Mouse (Mus musculus): ENCODE data around the gene Cpsf7. TPM values are rescaled to one million over a fixed set of nuclear protein-coding genes. Genes with fewer than 3 reads are reported as not detected.

Gene Cpsf7
- polyA plus RNA-seq, 1 experiment from 2014 or later, result 49.0 TPM

GRCm38 (mm10) chr19:10590301-10590700, 65.2 kb downstream of the Cpsf7 start:
- no peak overlapping the region for H3K4me3 ChIP-seq
- 73% methylated on average over 3 of the region's 3 CpGs for WGBS
- peaks cover 54% of the 10 kb centered on the region for H3K36me3 ChIP-seq
- no peak overlapping the region for H3K27ac ChIP-seq
- H3K27me3 ChIP-seq, result no peaks in the 10 kb centered on the region
- ATAC-seq (ENCODE audit: low FRiP score), result no peak
- H3K4me1 ChIP-seq (replicated peaks), result no peaks in the 10 kb centered on the region
- no peak overlapping the region for H3K9ac ChIP-seq
- no peak overlapping the region for H3K4me2 ChIP-seq
- no peaks in the 10 kb centered on the region for H3K9me3 ChIP-seq

DNA sequence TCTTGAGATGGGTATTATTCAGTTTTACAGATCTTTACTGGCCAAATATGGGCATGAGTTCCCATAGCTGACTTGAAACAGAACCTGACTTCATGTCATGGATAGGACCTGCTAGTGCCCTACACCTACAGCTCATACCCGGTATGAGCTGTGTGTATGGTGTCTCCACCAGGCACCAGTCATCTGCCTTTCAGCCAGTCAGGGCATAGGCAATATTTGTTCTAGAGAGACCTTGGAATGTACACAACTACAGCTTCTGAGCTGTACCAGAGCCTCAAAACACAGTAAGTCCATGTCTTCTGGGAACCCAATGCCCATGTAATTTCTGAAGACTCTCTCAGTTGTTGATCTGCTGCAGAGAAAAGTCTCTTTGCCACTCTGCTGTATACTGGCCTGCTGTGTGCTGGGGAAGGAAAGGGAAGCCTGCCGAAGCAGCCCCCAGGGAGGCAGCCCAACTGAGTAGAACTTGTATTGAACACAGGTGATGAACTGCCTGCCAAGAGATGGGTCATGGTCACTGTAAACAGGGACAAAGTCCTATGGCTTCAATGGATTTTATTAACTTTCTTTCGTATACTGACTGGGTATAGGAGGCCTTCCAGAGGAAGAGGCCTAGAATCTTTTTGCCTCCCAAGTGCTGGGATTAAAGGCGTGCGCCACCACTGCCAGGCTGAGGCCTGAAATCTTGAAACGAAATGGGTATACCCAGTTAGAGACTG, 66.8 kb downstream of the Cpsf7 start:
- Histone ChIP-seq H3K9ac (no peak overlapping the region), H3K9me3 (no peaks in the 10 kb centered on the region), H3K27me3 (no peaks in the 10 kb centered on the region), H3K27ac (no peak overlapping the region), H3K36me3 (peaks cover 68% of the 10 kb centered on the region), H3K4me3 (no peak overlapping the region), H3K4me1 (replicated peaks) (no peaks in the 10 kb centered on the region), H3K4me2 (no peak overlapping the region)
- ATAC-seq (ENCODE audit: low FRiP score), result no peak
- WGBS, result 89% methylated on average over 6 of the region's 6 CpGs

Other genes with a start within 250 kb of the Cpsf7 start
- gene Dagla, start 220.4 kb upstream of the Cpsf7 start, polyA plus RNA-seq (2015; fragmentation: Nextera tagmentation; extraction: Ambion mirVana), result 6.1 and 6.3 TPM in 2 replicates
- gene Syt7, start 136.2 kb upstream of the Cpsf7 start, polyA plus RNA-seq (2015; fragmentation: Nextera tagmentation; extraction: Ambion mirVana), result 7.9 and 8.4 TPM in 2 replicates
- 0.53 and 1.1 TPM in 2 replicates for gene Lrrc10b, start 67.8 kb upstream of the Cpsf7 start, polyA plus RNA-seq (2015; fragmentation: Nextera tagmentation; extraction: Ambion mirVana)
- 1.1 and 3.0 TPM in 2 replicates for gene Ppp1r32, start 42.3 kb upstream of the Cpsf7 start, polyA plus RNA-seq (2015; fragmentation: Nextera tagmentation; extraction: Ambion mirVana)
- 67.6 and 69.1 TPM in 2 replicates for gene Sdhaf2, start 876 bp downstream of the Cpsf7 start, polyA plus RNA-seq (2015; fragmentation: Nextera tagmentation; extraction: Ambion mirVana)
- 50.5 and 55.3 TPM in 2 replicates for gene Tmem216, start 31.0 kb downstream of the Cpsf7 start, polyA plus RNA-seq (2015; fragmentation: Nextera tagmentation; extraction: Ambion mirVana)
- 16.2 and 17.2 TPM in 2 replicates for gene Cyb561a3, start 51.9 kb downstream of the Cpsf7 start, polyA plus RNA-seq (2015; fragmentation: Nextera tagmentation; extraction: Ambion mirVana)
- gene Tmem138, start 52.1 kb downstream of the Cpsf7 start, polyA plus RNA-seq (2015; fragmentation: Nextera tagmentation; extraction: Ambion mirVana), result 42.3 and 43.2 TPM in 2 replicates
- 242 and 263 TPM in 2 replicates for gene Ddb1, start 80.1 kb downstream of the Cpsf7 start, polyA plus RNA-seq (2015; fragmentation: Nextera tagmentation; extraction: Ambion mirVana)
- 24.8 and 25.4 TPM in 2 replicates for gene Tkfc, start 80.4 kb downstream of the Cpsf7 start, polyA plus RNA-seq (2015; fragmentation: Nextera tagmentation; extraction: Ambion mirVana)
- 0.53 and 0.82 TPM in 2 replicates for gene Vwce, start 108.9 kb downstream of the Cpsf7 start, polyA plus RNA-seq (2015; fragmentation: Nextera tagmentation; extraction: Ambion mirVana)
- gene Pga5, start 152.8 kb downstream of the Cpsf7 start, polyA plus RNA-seq (2015; fragmentation: Nextera tagmentation; extraction: Ambion mirVana), result not detected in 2 replicates
- 33.8 and 34.7 TPM in 2 replicates for gene Vps37c, start 163.5 kb downstream of the Cpsf7 start, polyA plus RNA-seq (2015; fragmentation: Nextera tagmentation; extraction: Ambion mirVana)
- gene Cd5, start 213.7 kb downstream of the Cpsf7 start, polyA plus RNA-seq (2015; fragmentation: Nextera tagmentation; extraction: Ambion mirVana), result 0.21 and 0.35 TPM in 2 replicates

Measured in hindbrain, embryonic 13.5 days (tissue).